Mouse (Mus musculus) lung, postnatal 0 days (tissue): ENCODE measurements around the gene Slc12a8.

Experiments used
- CTCF ChIP-seq: IDR thresholded peaks from 2 replicates; pipeline ENCODE4 v1.5.1; 2016; ENCODE audit warnings: antibody characterized with exemption, mild to moderate bottlenecking
- EP300 ChIP-seq: IDR thresholded peaks from 2 replicates; pipeline ENCODE4 v1.6.1; 2016; ENCODE audit warnings: antibody characterized with exemption, mild to moderate bottlenecking, control low read depth

- TF ChIP-seq CTCF, result no peak
- TF ChIP-seq EP300, result no peak
These were observed 155.5 kb downstream of the Slc12a8 start for GRCm38 (mm10) chr16:33672643-33673042.
